Mouse (Mus musculus) C2C12 (cell line): ENCODE data around the gene Gm20716.

ENCODE experiments used
- CTCF ChIP-seq: IDR thresholded peaks from one replicate; pipeline ENCODE4 v1.5.1; 2011; ENCODE audit not compliant: control insufficient read depth, insufficient read depth, insufficient read length
- FOSL1 ChIP-seq: IDR thresholded peaks from one replicate; pipeline ENCODE4 v1.8.0; 2011; ENCODE audit warnings: mild to moderate bottlenecking, low read length; ENCODE audit not compliant: poor library complexity, insufficient read depth, severe bottlenecking
- MAX ChIP-seq: IDR thresholded peaks from one replicate; pipeline ENCODE4 v1.6.1; 2011; ENCODE audit warnings: mild to moderate bottlenecking, control low read depth
- MYOD1 ChIP-seq: IDR thresholded peaks from one replicate; pipeline ENCODE4 v1.6.1; 2011; ENCODE audit warnings: low read depth; ENCODE audit not compliant: control insufficient read depth, insufficient read length
- MYOG ChIP-seq: IDR thresholded peaks from one replicate; pipeline ENCODE4 v1.6.1; 2011; ENCODE audit not compliant: control insufficient read depth, insufficient read length; ENCODE audit errors: extremely low read depth
- USF1 ChIP-seq: IDR thresholded peaks from one replicate; pipeline ENCODE4 v1.6.1; 2011; ENCODE audit warnings: low read depth, mild to moderate bottlenecking, control low read depth, moderate library complexity

DNA sequence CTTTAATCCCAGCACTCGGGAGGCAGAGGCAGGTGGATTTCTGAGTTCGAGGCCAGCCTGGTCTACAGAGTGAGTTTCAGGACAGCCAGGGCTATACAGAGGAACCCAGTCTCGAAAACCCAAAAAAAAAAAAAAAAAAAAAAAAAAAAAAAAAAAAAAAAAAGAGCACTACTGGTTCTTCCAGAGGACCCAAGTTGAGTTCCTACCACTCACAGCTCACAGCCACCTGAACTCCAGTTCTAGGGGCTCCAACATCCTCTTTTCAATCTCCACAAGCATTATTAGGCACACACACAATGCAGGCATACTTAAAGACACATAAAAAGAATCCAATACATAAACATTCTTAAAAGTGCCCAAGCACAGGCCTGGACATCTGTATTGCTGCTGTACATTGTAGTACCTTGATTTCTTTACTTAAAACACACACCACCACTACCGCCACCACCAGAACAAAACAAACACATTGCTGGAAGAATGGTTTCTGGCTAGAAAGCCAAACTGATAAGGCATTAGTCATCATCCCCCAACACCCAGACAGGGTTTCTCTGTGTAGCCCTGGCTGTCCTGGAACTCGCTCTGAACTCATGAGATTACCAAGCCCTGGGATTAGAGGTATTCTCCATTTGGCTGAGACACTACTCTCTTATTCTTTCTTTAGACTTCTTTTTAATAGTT, 30.0 kb downstream of the Gm20716 start:
- TF ChIP-seq MAX, result no peak
- no peak for TF ChIP-seq CTCF
- TF ChIP-seq USF1, result no peak
- no peak for TF ChIP-seq MYOG
- TF ChIP-seq MYOD1, result no peak
- no peak for TF ChIP-seq FOSL1
